Mouse (Mus musculus): ENCODE results near the gene Ggct.

DNA sequence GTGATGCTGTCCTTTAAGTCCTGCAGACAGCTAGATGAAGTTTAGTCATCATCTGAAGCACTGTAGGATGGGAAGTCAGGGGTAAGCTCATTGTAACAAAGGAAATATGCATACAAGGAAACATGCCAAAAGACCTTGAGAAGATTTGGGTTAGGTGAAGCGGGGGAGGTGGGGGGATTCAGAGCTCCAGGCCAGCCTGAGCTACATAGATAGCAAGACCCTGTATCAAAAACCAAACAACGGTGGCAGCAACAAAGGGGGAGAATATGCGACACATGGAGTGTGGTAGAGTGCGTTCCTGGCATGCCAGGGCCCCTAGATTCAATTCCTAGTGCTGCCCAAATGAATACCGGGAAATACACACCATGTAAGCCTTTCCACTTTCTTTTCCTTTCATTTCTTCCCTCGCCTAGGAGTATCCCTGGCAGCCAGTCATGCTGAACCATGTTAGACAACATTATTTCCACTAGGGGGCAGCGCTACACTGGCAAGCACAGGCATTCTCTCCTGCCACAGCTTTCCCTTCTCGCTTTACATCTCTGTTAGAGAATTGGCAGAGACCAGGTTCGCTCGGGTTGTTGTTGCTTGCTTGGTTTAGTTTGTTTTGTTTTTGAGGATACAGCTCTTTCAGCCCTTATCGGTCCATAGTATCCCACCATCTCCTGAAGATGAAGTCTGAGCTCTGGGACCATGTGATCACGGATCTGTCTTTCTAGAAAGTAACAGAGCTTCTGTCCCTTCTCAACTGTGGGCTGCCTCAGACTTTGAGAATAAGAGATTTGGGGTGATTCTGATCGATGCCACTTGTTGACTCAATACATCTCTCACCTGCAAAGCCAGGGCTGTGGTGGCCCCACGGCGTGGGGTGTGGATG, 24.2 kb upstream of the Ggct start:
- peak; percentile 92 for TF ChIP-seq CTCF (IDR thresholded peaks at IDR 0.05; ENCODE audit: low read depth)
- no peak for TF ChIP-seq EP300 (IDR thresholded peaks at IDR 0.05; ENCODE audit: low read depth)
